ENCODE assay signal across 8 mouse cellular contexts in genomic region chr11:112982802-112983591, GRCm38 (mm10).
A peak's percentile ranks its signal among the peaks of the same experiment; 100 is the strongest.
DNase-seq lines count a peak whose midpoint lies in the region; ATAC-seq and TF ChIP-seq lines count a peak whose summit lies in the region.

No protein-coding gene starts in this region.

- no peak overlapping the region for H3K27ac ChIP-seq in gastrocnemius, adult 2 months
- H3K27ac ChIP-seq in embryonic facial prominence, embryonic 14.5 days (replicated peaks; ENCODE audit: low read depth, low read length), result no peak overlapping the region
- H3K27ac ChIP-seq in midbrain, postnatal 0 days (ENCODE audit: low read depth, low read length), result no peak overlapping the region

- TF ChIP-seq CTCF in gastrocnemius, adult 2 months (IDR thresholded peaks at IDR 0.05), result no peak
- no peak for TF ChIP-seq CTCF in midbrain, postnatal 0 days (IDR thresholded peaks at IDR 0.05)

- peaks cover 25% of the 10 kb centered on the region for H3K4me1 ChIP-seq in embryonic facial prominence, embryonic 14.5 days (ENCODE audit: control insufficient read depth, insufficient read depth, low read length)
- H3K4me1 ChIP-seq in midbrain, postnatal 0 days (ENCODE audit: insufficient read depth, low read length), result 0 out of 2 replicates have a peak, but pooled peaks cover 3% of the 10 kb centered on the region

- intact Hi-C loops in gastrocnemius, adult 2 months (cut with DNase I), result no loop called here

- 0 out of 2 replicates have a peak, but pooled peaks have one; percentile 10 for ATAC-seq in embryonic facial prominence, embryonic 14.5 days (ENCODE audit: low read depth)
- peak; percentile 71 for ATAC-seq in midbrain, postnatal 0 days (ENCODE audit: low FRiP score)
- no peak for ATAC-seq in erythroid progenitor cell, adult 5-6 weeks (replicated peaks; ENCODE audit: low FRiP score, poor library complexity, severe bottlenecking)

- H3K9me3 ChIP-seq in embryonic facial prominence, embryonic 14.5 days (ENCODE audit: control insufficient read depth, low read length), result no peaks in the 10 kb centered on the region
- no peaks in the 10 kb centered on the region for H3K9me3 ChIP-seq in midbrain, postnatal 0 days (ENCODE audit: low read length)

- 69% methylated on average over 9 of the region's 9 CpGs for WGBS in embryonic facial prominence, embryonic 14.5 days
- 55% methylated on average over 9 of the region's 9 CpGs for WGBS in midbrain, postnatal 0 days

- no peak overlapping the region for H3K4me3 ChIP-seq in gastrocnemius, adult 2 months
- no peak overlapping the region for H3K4me3 ChIP-seq in embryonic facial prominence, embryonic 14.5 days (ENCODE audit: low read depth, low read length)
- H3K4me3 ChIP-seq in midbrain, postnatal 0 days (ENCODE audit: low read depth, low read length), result no peak overlapping the region

- no peak overlapping the region for H3K9ac ChIP-seq in embryonic facial prominence, embryonic 14.5 days (ENCODE audit: low read depth, low read length)
- H3K9ac ChIP-seq in midbrain, postnatal 0 days (replicated peaks; ENCODE audit: low read length, poor library complexity, severe bottlenecking), result no peak overlapping the region

- no peak overlapping the region for H3K4me2 ChIP-seq in embryonic facial prominence, embryonic 14.5 days (ENCODE audit: low read depth, low read length)
- no peak overlapping the region for H3K4me2 ChIP-seq in midbrain, postnatal 0 days (ENCODE audit: low read depth, low read length, poor library complexity, severe bottlenecking)

- DNase-seq in gastrocnemius, adult 2 months, result peak; percentile 36
- no peak for DNase-seq in gastrocnemius, postnatal 10 days
- DNase-seq in embryonic facial prominence, embryonic 14.5 days (ENCODE audit: low spot score), result no peak
- DNase-seq in layer of hippocampus, postnatal 36 days, result peak; percentile 55 to 75
- DNase-seq in midbrain, postnatal 0 days (ENCODE audit: low spot score), result peak; percentile 89
- no peak for DNase-seq in thymus, postnatal 36 days
- DNase-seq in adrenal gland, adult (ENCODE audit: inconsistent age in 2 of 2, low spot score in 1 of 2), result no peak

- H3K36me3 ChIP-seq in embryonic facial prominence, embryonic 14.5 days (ENCODE audit: control insufficient read depth, insufficient read depth, low read length), result no peaks in the 10 kb centered on the region
- H3K36me3 ChIP-seq in midbrain, postnatal 0 days (ENCODE audit: insufficient read depth, low read length), result no peaks in the 10 kb centered on the region

- no peaks in the 10 kb centered on the region for H3K27me3 ChIP-seq in embryonic facial prominence, embryonic 14.5 days (replicated peaks; ENCODE audit: control insufficient read depth, insufficient read depth, low read length)
- H3K27me3 ChIP-seq in midbrain, postnatal 0 days (ENCODE audit: insufficient read depth, low read length), result no peaks in the 10 kb centered on the region

Comparison
In these comparisons a context has a peak if more than half of its experiments do, and no peak if none do; other contexts are left out.
1. DNase-seq: peak in gastrocnemius, adult 2 months (single experiment), layer of hippocampus, postnatal 36 days (2 of 2) and midbrain, postnatal 0 days (single experiment); none in gastrocnemius, postnatal 10 days (single experiment), embryonic facial prominence, embryonic 14.5 days (single experiment), thymus, postnatal 36 days (0 of 2) and adrenal gland, adult (0 of 2).